Comparison of ENCODE assay signal across 9 mouse cellular contexts in genomic region chr9:44489651-44490085, GRCm38 (mm10). TPM values are rescaled to one million over a fixed set of nuclear protein-coding genes. Genes with fewer than 3 reads are reported as not detected.
DNase-seq lines count a peak whose midpoint lies in the region; ATAC-seq lines count a peak whose summit lies in the region.
"Had no signal": no experiment of that assay in that cellular context is flagged by ENCODE, and none has a peak within 500 bp of the region (broad histone marks: within the 10 kb centered on the region; RNA-seq: fewer than 3 reads in every experiment).

No protein-coding gene starts in this region.

- DNase-seq in adrenal gland, adult (ENCODE audit: inconsistent age in 2 of 2, low spot score in 1 of 2), result peak; percentile 48 to 65
- no peak for DNase-seq in adrenal gland, postnatal 4 days (ENCODE audit: low spot score in 2 of 2)
- DNase-seq in Muller cell, postnatal 12 days (ENCODE audit: inconsistent ontology term), result peak; percentile 68
- peak; percentile 77 for DNase-seq in embryonic facial prominence, embryonic 14.5 days (ENCODE audit: low spot score)
- no peak for DNase-seq in liver, embryonic 13.5 days
- DNase-seq in urinary bladder, adult 2 months (ENCODE audit: low spot score), result no peak

- H3K9me3 ChIP-seq in embryonic facial prominence, embryonic 14.5 days (ENCODE audit: control insufficient read depth, low read length), result no peaks in the 10 kb centered on the region
- no peaks in the 10 kb centered on the region for H3K9me3 ChIP-seq in hindbrain, embryonic 13.5 days
- H3K9me3 ChIP-seq in liver, embryonic 13.5 days (replicated peaks), result no peaks in the 10 kb centered on the region
- no peaks in the 10 kb centered on the region for H3K9me3 ChIP-seq in stomach, embryonic 16.5 days (replicated peaks; ENCODE audit: control insufficient read depth, low read length)

- peaks cover 87% of the 10 kb centered on the region for H3K4me1 ChIP-seq in embryonic facial prominence, embryonic 14.5 days (ENCODE audit: control insufficient read depth, insufficient read depth, low read length)
- H3K4me1 ChIP-seq in hindbrain, embryonic 13.5 days (replicated peaks), result peaks cover 93% of the 10 kb centered on the region
- H3K4me1 ChIP-seq in liver, embryonic 13.5 days (replicated peaks), result peaks cover 95% of the 10 kb centered on the region
- peaks cover 92% of the 10 kb centered on the region for H3K4me1 ChIP-seq in stomach, embryonic 16.5 days (ENCODE audit: control insufficient read depth, insufficient read depth, low read length)

- ATAC-seq in embryonic facial prominence, embryonic 14.5 days (ENCODE audit: low read depth), result no peak; the same call in 1 of the 2 replicates
- peak; percentile 43; the same call in 1 of the 2 replicates for ATAC-seq in hindbrain, embryonic 13.5 days (ENCODE audit: low FRiP score)
- no peak for ATAC-seq in liver, embryonic 13.5 days (ENCODE audit: low read depth)
- ATAC-seq in stomach, embryonic 16.5 days (ENCODE audit: insufficient read depth, low FRiP score), result no peak

- H3K9ac ChIP-seq in embryonic facial prominence, embryonic 14.5 days (ENCODE audit: low read depth, low read length), result peak overlapping the region; percentile 92
- H3K9ac ChIP-seq in hindbrain, embryonic 13.5 days, result peak overlapping the region; percentile 98
- peak overlapping the region; percentile 35; the same call in 1 of the 2 replicates for H3K9ac ChIP-seq in liver, embryonic 13.5 days
- H3K9ac ChIP-seq in stomach, embryonic 16.5 days (ENCODE audit: low read length), result peak overlapping the region; percentile 98

- H3K27me3 ChIP-seq in embryonic facial prominence, embryonic 14.5 days (replicated peaks; ENCODE audit: control insufficient read depth, insufficient read depth, low read length), result no peaks in the 10 kb centered on the region
- no peaks in the 10 kb centered on the region for H3K27me3 ChIP-seq in hindbrain, embryonic 13.5 days
- peaks cover 7% of the 10 kb centered on the region; the same call in 1 of the 2 replicates for H3K27me3 ChIP-seq in liver, embryonic 13.5 days
- no peaks in the 10 kb centered on the region for H3K27me3 ChIP-seq in stomach, embryonic 16.5 days (ENCODE audit: control insufficient read depth, insufficient read depth, low read length)

- peak overlapping the region; percentile 70 for H3K4me2 ChIP-seq in embryonic facial prominence, embryonic 14.5 days (ENCODE audit: low read depth, low read length)
- H3K4me2 ChIP-seq in hindbrain, embryonic 13.5 days, result peak overlapping the region; percentile 99
- H3K4me2 ChIP-seq in liver, embryonic 13.5 days, result peak overlapping the region; percentile 77
- H3K4me2 ChIP-seq in stomach, embryonic 16.5 days (ENCODE audit: low read depth, low read length), result peak overlapping the region; percentile 87

- H3K36me3 ChIP-seq in embryonic facial prominence, embryonic 14.5 days (ENCODE audit: control insufficient read depth, insufficient read depth, low read length), result 0 out of 2 replicates have a peak, but pooled peaks cover 11% of the 10 kb centered on the region
- H3K36me3 ChIP-seq in hindbrain, embryonic 13.5 days, result no peaks in the 10 kb centered on the region
- no peaks in the 10 kb centered on the region for H3K36me3 ChIP-seq in liver, embryonic 13.5 days
- no peaks in the 10 kb centered on the region for H3K36me3 ChIP-seq in stomach, embryonic 16.5 days (ENCODE audit: control insufficient read depth, insufficient read depth, low read length)

- H3K4me3 ChIP-seq in embryonic facial prominence, embryonic 14.5 days (ENCODE audit: low read depth, low read length), result peak overlapping the region; percentile 82
- peak overlapping the region; percentile 24 for H3K4me3 ChIP-seq in hindbrain, embryonic 13.5 days
- peak overlapping the region; percentile 21 for H3K4me3 ChIP-seq in liver, embryonic 13.5 days (replicated peaks)
- H3K4me3 ChIP-seq in stomach, embryonic 16.5 days (replicated peaks; ENCODE audit: low read length), result peak overlapping the region; percentile 94
- H3K4me3 ChIP-seq: erythroblast, embryonic 14.5 days had no signal

- peak overlapping the region; percentile 92 for H3K27ac ChIP-seq in embryonic facial prominence, embryonic 14.5 days (replicated peaks; ENCODE audit: low read depth, low read length)
- peak overlapping the region; percentile 88 for H3K27ac ChIP-seq in hindbrain, embryonic 13.5 days
- H3K27ac ChIP-seq in liver, embryonic 13.5 days, result peak overlapping the region; percentile 81
- peak overlapping the region; percentile 97 for H3K27ac ChIP-seq in stomach, embryonic 16.5 days (ENCODE audit: low read length)

- 2% methylated on average over 13 of the region's 17 CpGs for WGBS in embryonic facial prominence, embryonic 14.5 days
- 4% methylated on average over 16 of the region's 17 CpGs for WGBS in hindbrain, embryonic 13.5 days
- WGBS in liver, embryonic 13.5 days (ENCODE audit: insufficient replicate concordance), result 43% methylated on average over 17 of the region's 17 CpGs
- 13% methylated on average over 17 of the region's 17 CpGs for WGBS in stomach, embryonic 16.5 days

RNA-seq across cellular contexts. Expression of gene Bcl9l, which starts 7.0 kb away (rescaled TPM):
- total RNA-seq in adrenal gland, postnatal 4 days (2021), result 10 to 100 TPM; 86.4 to 97.9 TPM
- polyA plus RNA-seq in embryonic facial prominence, embryonic 14.5 days (2014; fragmentation: Nextera tagmentation; extraction: Ambion mirVana), result 16.9 and 18.7 TPM in 2 replicates
- polyA plus RNA-seq in hindbrain, embryonic 13.5 days (2015; fragmentation: Nextera tagmentation; extraction: Ambion mirVana), result 8.6 TPM in 2 replicates
- polyA plus RNA-seq in liver, embryonic 13.5 days (2015; fragmentation: Nextera tagmentation; extraction: Ambion mirVana), result 1.0 and 1.5 TPM in 2 replicates
- polyA plus RNA-seq in stomach, embryonic 16.5 days (2015; fragmentation: Nextera tagmentation; extraction: Ambion mirVana), result 9.0 and 10.6 TPM in 2 replicates
- polyA plus RNA-seq in urinary bladder, adult 2 months (2012; rRNA removed), result 11.1 and 29.7 TPM in 2 replicates

RNA-seq across cellular contexts. Expression of gene Upk2, which starts 34.9 kb away (rescaled TPM):
- not detected for total RNA-seq in adrenal gland, postnatal 4 days (2021)
- 1.7 and 2.3 TPM in 2 replicates for polyA plus RNA-seq in embryonic facial prominence, embryonic 14.5 days (2014; fragmentation: Nextera tagmentation; extraction: Ambion mirVana)
- polyA plus RNA-seq in hindbrain, embryonic 13.5 days (2015; fragmentation: Nextera tagmentation; extraction: Ambion mirVana), result not detected in 2 replicates
- not detected in 2 replicates for polyA plus RNA-seq in liver, embryonic 13.5 days (2015; fragmentation: Nextera tagmentation; extraction: Ambion mirVana)
- polyA plus RNA-seq in stomach, embryonic 16.5 days (2015; fragmentation: Nextera tagmentation; extraction: Ambion mirVana), result 31.1 and 39.0 TPM in 2 replicates
- polyA plus RNA-seq in urinary bladder, adult 2 months (2012; rRNA removed), result 788 and 1,023 TPM in 2 replicates
- polyA plus RNA-seq: erythroblast, embryonic 14.5 days had no signal

RNA-seq across cellular contexts. Expression of gene Foxr1, which starts 48.7 kb away (rescaled TPM):
- total RNA-seq in adrenal gland, postnatal 4 days (2021), result not detected
- polyA plus RNA-seq in embryonic facial prominence, embryonic 14.5 days (2014; fragmentation: Nextera tagmentation; extraction: Ambion mirVana), result not detected in 2 replicates
- not detected in 2 replicates for polyA plus RNA-seq in hindbrain, embryonic 13.5 days (2015; fragmentation: Nextera tagmentation; extraction: Ambion mirVana)
- polyA plus RNA-seq in liver, embryonic 13.5 days (2015; fragmentation: Nextera tagmentation; extraction: Ambion mirVana), result not detected in 2 replicates
- polyA plus RNA-seq in stomach, embryonic 16.5 days (2015; fragmentation: Nextera tagmentation; extraction: Ambion mirVana), result not detected in 2 replicates
- 0.28 and 0.63 TPM in 2 replicates for polyA plus RNA-seq in urinary bladder, adult 2 months (2012; rRNA removed)
- polyA plus RNA-seq: erythroblast, embryonic 14.5 days had no signal

Comparison
In these comparisons a context has a peak if more than half of its experiments do, and no peak if none do; other contexts are left out.
1. DNase-seq: peak in adrenal gland, adult (2 of 2), Muller cell, postnatal 12 days (single experiment) and embryonic facial prominence, embryonic 14.5 days (single experiment); none in adrenal gland, postnatal 4 days (0 of 2), liver, embryonic 13.5 days (single experiment) and urinary bladder, adult 2 months (single experiment).
2. H3K4me3 ChIP-seq: peak in every context shown above with its lines; median percentile 94 in stomach, embryonic 16.5 days; 82 in embryonic facial prominence, embryonic 14.5 days; 24 in hindbrain, embryonic 13.5 days; 21 in liver, embryonic 13.5 days.
3. H3K9ac ChIP-seq: peak in every context shown above with its lines; median percentile 98 in hindbrain, embryonic 13.5 days; 98 in stomach, embryonic 16.5 days; 92 in embryonic facial prominence, embryonic 14.5 days; 35 in liver, embryonic 13.5 days.
4. RNA of gene Upk2, which starts 34.9 kb away (polyA plus RNA-seq): 788 to 1,023 TPM in urinary bladder, adult 2 months; 31.1 to 39.0 TPM in stomach, embryonic 16.5 days, 1.7 to 2.3 TPM in embryonic facial prominence, embryonic 14.5 days, not detected in hindbrain, embryonic 13.5 days and not detected in liver, embryonic 13.5 days; every median in the first group is over 10 times any median in the second.
5. Peak in every context shown above with its lines, with median percentiles within 50 percentile points of each other: H3K27ac ChIP-seq and H3K4me2 ChIP-seq.